Mouse (Mus musculus): ENCODE results near the gene Ppm1h. TPM values are rescaled to one million over a fixed set of nuclear protein-coding genes. Genes with fewer than 3 reads are reported as not detected.
A peak's percentile ranks its signal among the peaks of the same experiment; 100 is the strongest.
"Not testable (repeated sequence)": the region's sequence is repeated elsewhere in the genome, so short reads cannot be mapped to it uniquely, and the experiment has no call there.

The Ppm1h gene
- polyA plus RNA-seq, 1 experiment from 2014 or later, result 11.8 TPM

DNA sequence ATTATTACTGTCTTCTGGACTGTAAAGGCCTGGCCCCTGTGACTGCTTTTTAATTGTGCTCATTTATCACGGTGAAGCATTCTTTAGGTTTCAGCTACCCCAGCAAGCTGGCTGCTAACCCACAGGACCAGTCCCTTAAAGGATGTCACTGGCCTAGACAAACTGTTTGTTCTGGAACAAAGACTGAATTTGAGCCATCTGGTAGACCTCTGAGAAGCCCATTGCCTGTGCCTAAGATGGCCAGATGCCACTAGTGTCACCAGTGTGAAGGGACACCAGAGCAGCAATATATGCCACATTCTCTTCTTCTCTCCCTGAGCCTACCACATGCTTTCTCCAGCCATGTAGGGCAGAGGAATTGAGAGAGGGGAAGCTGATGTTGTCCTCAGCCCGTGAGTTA lies 240.9 kb downstream of the Ppm1h start:
- no peak overlapping the region for H3K9ac ChIP-seq
- no peaks in the 10 kb centered on the region for H3K9me3 ChIP-seq (replicated peaks)
- H3K4me3 ChIP-seq, result no peak overlapping the region
- no peaks in the 10 kb centered on the region for H3K27me3 ChIP-seq
- H3K27ac ChIP-seq, result no peak overlapping the region
- WGBS, result 78% methylated on average over 2 of the region's 2 CpGs
- no peak overlapping the region for H3K4me2 ChIP-seq (replicated peaks)
- ATAC-seq (ENCODE audit: low FRiP score), result 0 out of 2 replicates have a peak, but pooled peaks have one; percentile 48
- no peaks in the 10 kb centered on the region for H3K36me3 ChIP-seq
- H3K4me1 ChIP-seq, result 0 out of 2 replicates have a peak, but pooled peaks cover 3% of the 10 kb centered on the region

DNA sequence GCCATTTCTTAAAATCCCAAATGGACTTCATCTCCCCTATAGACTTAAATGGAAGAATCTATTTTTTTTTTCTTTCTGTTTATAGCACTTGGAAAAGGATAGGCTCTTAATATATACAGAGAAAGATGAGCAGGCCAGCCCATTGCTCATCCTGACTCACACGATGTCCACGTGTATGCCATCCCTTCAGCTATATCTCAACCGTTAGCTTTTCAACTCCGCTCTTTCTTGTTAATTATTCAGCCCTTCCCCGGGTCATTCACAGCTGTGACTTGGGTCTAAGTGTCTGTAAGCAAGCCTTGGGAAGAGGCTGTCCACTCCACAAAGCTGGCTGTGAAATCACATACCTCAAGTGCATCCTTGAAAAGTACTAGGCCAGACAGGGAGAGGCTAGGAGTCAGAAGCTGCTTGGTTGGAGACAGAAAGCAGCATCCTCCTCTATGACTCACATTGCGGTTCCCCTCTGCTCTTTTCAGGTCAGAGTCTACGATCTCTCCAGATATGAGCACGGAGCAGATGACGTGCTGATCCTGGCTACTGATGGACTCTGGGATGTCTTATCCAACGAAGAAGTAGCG lies 241.7 kb downstream of the Ppm1h start:
- Histone ChIP-seq H3K9ac (no peak overlapping the region), H3K4me1 (0 out of 2 replicates have a peak, but pooled peaks cover 3% of the 10 kb centered on the region), H3K27ac (no peak overlapping the region), H3K27me3 (no peaks in the 10 kb centered on the region), H3K4me3 (no peak overlapping the region), H3K36me3 (no peaks in the 10 kb centered on the region), H3K9me3 (replicated peaks) (no peaks in the 10 kb centered on the region), H3K4me2 (replicated peaks) (no peak overlapping the region)
- ATAC-seq (ENCODE audit: low FRiP score), result no peak
- 96% methylated on average over 11 of the region's 11 CpGs for WGBS

DNA sequence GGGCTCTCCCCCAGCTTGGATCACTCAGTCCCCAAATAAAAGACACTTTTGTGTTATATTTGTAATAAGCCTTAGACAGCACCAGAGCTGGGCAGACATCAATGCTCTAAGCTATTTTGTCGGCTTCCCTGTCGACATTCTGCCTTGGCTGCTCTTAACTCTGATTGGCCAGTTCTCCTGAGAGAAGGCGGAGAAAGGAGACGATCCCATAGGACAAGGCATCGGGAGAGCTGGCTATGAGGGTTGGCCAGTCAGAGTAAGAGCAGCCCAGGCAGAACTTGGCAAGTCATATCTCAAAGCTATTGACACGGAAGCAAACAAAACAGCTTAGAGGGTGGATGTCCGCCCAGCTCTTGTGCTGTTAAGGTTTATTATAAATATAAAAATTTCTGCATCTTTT lies 243.7 kb downstream of the Ppm1h start:
- no peak overlapping the region; the same call in 1 of the 2 replicates for H3K4me2 ChIP-seq (replicated peaks)
- WGBS, result 41% methylated on average over 7 of the region's 7 CpGs
- H3K9ac ChIP-seq, result no peak overlapping the region
- ATAC-seq (ENCODE audit: low FRiP score), result no peak
- no peaks in the 10 kb centered on the region for H3K27me3 ChIP-seq
- 0 out of 2 replicates have a peak, but pooled peaks cover 3% of the 10 kb centered on the region for H3K4me1 ChIP-seq
- no peak overlapping the region for H3K27ac ChIP-seq
- no peak overlapping the region for H3K4me3 ChIP-seq
- no peaks in the 10 kb centered on the region for H3K36me3 ChIP-seq
- no peaks in the 10 kb centered on the region for H3K9me3 ChIP-seq (replicated peaks)

DNA sequence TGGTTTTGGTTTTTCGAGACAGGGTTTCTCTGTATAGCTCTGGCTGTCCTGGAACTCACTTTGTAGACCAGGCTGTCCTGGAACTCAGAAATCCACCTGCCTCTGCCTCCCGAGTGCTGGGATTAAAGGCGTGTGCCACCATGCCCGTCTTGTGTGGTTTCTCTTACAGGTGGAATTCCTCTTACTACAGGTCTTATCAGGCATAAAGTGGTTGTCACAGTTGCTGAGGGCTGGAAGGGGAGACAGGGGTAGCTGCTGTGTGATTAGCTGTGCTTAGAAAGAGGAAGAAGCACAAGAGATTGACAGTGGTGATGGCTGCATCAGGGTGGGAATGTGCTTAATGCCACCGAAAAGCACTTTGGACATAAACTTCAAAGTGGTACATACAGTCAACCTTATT lies 246.0 kb downstream of the Ppm1h start:
- not testable (repeated sequence) for H3K4me1 ChIP-seq; H3K4me2 ChIP-seq (replicated peaks); H3K27me3 ChIP-seq; H3K9ac ChIP-seq; H3K27ac ChIP-seq; H3K9me3 ChIP-seq (replicated peaks); H3K4me3 ChIP-seq; H3K36me3 ChIP-seq; ATAC-seq (ENCODE audit: low FRiP score)
- 88% methylated on average over 5 of the region's 5 CpGs for WGBS

DNA sequence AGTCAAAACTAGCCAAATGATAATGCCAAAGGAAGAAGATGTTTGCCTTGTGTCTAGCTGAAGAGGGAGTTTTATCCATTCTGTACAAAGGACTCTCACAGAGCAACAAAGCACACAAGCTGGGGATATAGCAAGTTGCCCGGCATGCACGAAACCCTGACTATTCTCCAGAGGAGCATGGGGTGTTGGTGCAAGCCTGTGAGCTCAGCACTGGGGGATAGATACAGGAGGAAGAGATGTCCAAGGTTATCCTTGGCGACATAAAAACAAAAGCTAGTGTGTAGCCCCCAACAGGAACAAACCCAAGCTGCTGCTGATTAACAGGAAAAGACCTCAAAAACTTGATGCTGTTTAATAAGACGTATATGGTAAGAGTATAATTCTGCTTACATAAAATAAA lies 247.7 kb downstream of the Ppm1h start:
- no peaks in the 10 kb centered on the region for H3K27me3 ChIP-seq
- H3K27ac ChIP-seq, result no peak overlapping the region
- H3K9ac ChIP-seq, result no peak overlapping the region
- no peaks in the 10 kb centered on the region for H3K9me3 ChIP-seq (replicated peaks)
- H3K4me3 ChIP-seq, result no peak overlapping the region
- ATAC-seq (ENCODE audit: low FRiP score), result no peak
- H3K4me2 ChIP-seq (replicated peaks), result no peak overlapping the region
- peaks cover 27% of the 10 kb centered on the region for H3K4me1 ChIP-seq
- 83% methylated on average over 4 of the region's 4 CpGs for WGBS
- no peaks in the 10 kb centered on the region for H3K36me3 ChIP-seq

DNA sequence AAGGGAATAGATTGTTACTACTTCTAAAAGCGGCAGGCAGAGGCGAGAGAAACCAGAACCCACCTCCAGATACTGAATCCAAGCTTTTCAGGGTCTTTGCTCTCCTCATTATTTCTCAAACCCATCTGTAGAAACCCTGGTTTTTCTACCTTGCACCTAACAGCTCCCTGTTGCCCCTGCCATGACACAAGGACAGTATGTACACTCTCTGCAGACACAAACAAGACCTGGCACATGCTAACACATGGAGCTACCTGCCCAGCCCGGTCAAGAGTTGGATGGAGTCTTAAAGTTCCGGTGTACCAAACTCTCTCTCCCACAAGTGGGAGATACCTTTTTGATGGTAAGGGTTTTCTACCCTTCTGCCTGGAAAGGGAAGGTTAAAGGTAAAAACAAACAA lies 252.0 kb downstream of the Ppm1h start:
- peaks cover 46% of the 10 kb centered on the region for H3K4me1 ChIP-seq
- no peaks in the 10 kb centered on the region for H3K36me3 ChIP-seq
- peak overlapping the region; percentile 90 for H3K27ac ChIP-seq

DNA sequence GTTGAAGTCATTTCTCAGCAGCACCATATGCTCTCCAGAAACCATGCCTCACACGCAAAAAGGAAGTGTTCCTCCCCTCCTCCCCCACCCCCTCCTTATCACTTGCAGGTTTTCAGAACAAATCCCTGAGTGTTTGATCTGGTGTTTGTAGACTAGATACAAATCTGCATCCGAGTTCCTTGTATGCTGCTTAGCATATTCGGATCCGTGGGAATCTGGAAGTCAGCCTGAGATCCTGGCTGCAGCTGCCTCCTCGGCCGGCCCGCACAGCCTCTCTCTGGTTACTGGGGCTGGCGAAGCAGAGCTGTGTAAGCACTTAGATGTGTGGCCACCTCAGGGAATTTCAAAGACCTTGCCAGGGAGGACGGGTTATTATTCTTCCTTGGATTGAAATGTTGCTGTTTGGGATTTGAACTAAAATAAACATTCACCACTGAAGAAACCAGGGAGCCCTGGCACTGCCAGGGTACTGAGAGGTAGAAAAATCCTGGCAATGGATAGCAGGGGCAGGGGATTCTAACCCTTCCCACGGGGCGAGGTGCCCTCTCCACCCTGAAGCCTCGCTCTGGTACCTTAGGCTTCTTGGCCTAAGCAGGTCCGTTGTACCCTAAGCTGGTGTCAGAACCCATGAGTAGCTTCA lies 252.8 kb downstream of the Ppm1h start:
- no peaks in the 10 kb centered on the region for H3K27me3 ChIP-seq
- H3K4me1 ChIP-seq, result peaks cover 46% of the 10 kb centered on the region
- no peaks in the 10 kb centered on the region for H3K9me3 ChIP-seq (replicated peaks)
- ATAC-seq (ENCODE audit: low FRiP score), result peak; percentile 80
- no peaks in the 10 kb centered on the region for H3K36me3 ChIP-seq
- no peak overlapping the region for H3K9ac ChIP-seq
- 10% methylated on average over 13 of the region's 13 CpGs for WGBS
- H3K27ac ChIP-seq, result peak overlapping the region; percentile 90
- 0 out of 2 replicates have a peak overlapping the region, but pooled peaks have one; percentile 4 for H3K4me2 ChIP-seq (replicated peaks)
- H3K4me3 ChIP-seq, result no peak overlapping the region

More for the DNA sequence above, 252.0 kb downstream of the Ppm1h start:
- Histone ChIP-seq H3K9me3 (replicated peaks) (no peaks in the 10 kb centered on the region), H3K9ac (no peak overlapping the region), H3K4me3 (no peak overlapping the region), H3K27me3 (no peaks in the 10 kb centered on the region), H3K4me2 (replicated peaks) (no peak overlapping the region)
- WGBS, result 85% methylated on average over 4 of the region's 4 CpGs
- ATAC-seq (ENCODE audit: low FRiP score), result no peak

DNA sequence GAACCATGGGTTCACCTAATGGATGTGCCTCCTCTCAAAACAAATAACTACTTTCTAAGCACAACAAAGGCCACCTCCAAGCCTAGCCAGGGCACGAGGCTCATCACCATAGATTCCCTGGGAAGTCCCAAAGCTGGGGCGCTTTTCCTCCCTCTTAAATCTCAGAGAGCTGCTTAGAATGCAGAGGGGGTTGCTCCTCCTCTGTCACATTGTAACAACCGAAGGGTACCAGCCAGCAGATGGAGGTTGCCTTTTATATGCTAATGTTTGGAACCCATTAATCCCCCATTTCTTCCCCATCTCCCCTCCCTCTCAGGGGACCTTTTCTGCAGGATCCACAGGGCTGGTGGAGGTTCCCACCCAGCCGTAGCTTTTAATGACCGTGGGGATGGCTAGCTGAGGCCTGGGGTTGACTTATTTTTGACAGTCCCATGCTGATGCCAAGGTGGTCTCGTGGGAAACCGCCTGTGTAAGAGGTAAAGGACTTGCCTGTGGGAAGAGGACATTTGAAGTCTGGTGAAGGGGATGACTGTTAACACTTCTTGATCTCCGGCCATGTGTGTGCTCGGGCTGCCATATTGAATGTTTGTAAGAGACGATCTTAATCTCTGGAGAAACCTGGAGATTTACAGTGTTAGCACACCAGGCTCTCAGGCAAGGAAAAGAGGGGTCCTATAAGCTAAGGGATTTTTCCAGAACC lies 253.4 kb downstream of the Ppm1h start:
- no peak overlapping the region for H3K4me2 ChIP-seq (replicated peaks)
- H3K4me3 ChIP-seq, result no peak overlapping the region
- WGBS, result 34% methylated on average over 10 of the region's 10 CpGs
- peaks cover 46% of the 10 kb centered on the region for H3K4me1 ChIP-seq
- H3K27ac ChIP-seq, result peak overlapping the region; percentile 90
- peak; percentile 90 for ATAC-seq (ENCODE audit: low FRiP score)
- no peak overlapping the region for H3K9ac ChIP-seq
- no peaks in the 10 kb centered on the region for H3K36me3 ChIP-seq
- no peaks in the 10 kb centered on the region for H3K27me3 ChIP-seq
- no peaks in the 10 kb centered on the region for H3K9me3 ChIP-seq (replicated peaks)

DNA sequence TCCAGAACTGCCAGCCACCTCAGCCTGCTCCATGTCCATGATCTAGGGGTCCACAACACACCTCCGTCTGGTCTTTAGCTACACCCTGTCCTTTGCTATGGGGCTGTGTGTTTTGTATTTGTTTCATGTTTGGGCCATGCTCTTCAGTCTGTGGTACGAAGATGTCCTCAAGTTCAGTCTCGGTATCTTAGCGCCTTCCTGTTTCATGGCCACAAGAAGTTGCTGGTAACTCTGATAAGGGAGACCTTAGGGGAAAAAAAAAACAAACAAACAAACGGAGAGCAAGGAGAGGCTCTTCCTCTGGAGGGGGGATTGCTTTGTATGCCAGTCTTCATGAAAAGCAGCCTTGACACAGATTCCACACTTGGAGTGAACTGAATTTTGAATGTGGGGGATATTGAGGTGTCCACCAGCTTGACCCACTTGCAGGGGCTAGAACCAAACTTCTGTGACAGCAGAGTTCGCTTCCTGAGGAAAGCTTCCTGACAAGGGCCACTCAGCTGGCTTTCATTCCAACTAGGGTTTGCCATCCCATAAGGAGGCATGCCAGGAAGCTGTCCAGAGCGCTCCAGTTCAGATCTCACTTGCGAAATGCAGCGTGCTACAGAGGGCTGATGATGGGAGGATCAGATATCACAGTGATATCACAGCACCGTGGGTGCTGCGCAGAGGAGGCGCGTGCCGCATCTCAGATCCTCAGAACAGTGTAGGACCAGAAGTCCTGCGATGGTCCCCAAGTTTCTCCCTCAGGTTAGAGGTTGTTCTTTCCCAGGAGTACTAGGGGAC lies 254.7 kb downstream of the Ppm1h start:
- Histone ChIP-seq H3K27ac (no peak overlapping the region), H3K27me3 (no peaks in the 10 kb centered on the region), H3K4me1 (peaks cover 44% of the 10 kb centered on the region), H3K4me3 (no peak overlapping the region), H3K4me2 (replicated peaks) (no peak overlapping the region), H3K9me3 (replicated peaks) (no peaks in the 10 kb centered on the region), H3K36me3 (no peaks in the 10 kb centered on the region), H3K9ac (no peak overlapping the region)
- WGBS, result 82% methylated on average over 15 of the region's 15 CpGs
- ATAC-seq (ENCODE audit: low FRiP score), result no peak

DNA sequence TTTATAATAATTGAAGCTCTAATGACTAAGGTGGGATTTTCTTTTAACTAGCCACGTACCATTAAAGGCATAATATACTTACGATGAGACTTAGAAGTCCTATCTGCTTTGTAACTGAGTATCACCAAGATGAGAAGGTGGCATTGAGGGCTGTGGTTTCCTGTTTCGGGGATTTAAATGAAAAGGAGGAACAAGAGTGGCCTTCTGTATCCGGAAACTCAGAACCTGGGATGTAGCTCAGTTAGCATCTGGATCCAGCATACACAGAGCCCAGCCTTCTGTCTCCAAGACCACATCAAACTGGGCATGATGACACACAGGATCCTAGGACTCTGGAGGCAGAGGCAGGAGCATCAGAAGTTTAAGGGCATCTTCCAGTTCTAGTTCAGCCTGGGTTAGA lies 256.8 kb downstream of the Ppm1h start:
- ATAC-seq (ENCODE audit: low FRiP score); H3K4me2 ChIP-seq (replicated peaks); H3K9me3 ChIP-seq (replicated peaks); H3K9ac ChIP-seq; H3K27ac ChIP-seq; H3K4me3 ChIP-seq; H3K36me3 ChIP-seq; H3K27me3 ChIP-seq: not testable (repeated sequence)
- peaks cover 30% of the 10 kb centered on the region for H3K4me1 ChIP-seq
- WGBS, result no CpG with 5 or more reads among the region's 4 CpGs

DNA sequence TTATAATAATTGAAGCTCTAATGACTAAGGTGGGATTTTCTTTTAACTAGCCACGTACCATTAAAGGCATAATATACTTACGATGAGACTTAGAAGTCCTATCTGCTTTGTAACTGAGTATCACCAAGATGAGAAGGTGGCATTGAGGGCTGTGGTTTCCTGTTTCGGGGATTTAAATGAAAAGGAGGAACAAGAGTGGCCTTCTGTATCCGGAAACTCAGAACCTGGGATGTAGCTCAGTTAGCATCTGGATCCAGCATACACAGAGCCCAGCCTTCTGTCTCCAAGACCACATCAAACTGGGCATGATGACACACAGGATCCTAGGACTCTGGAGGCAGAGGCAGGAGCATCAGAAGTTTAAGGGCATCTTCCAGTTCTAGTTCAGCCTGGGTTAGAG lies 258.8 kb downstream of the Ppm1h start:
- not testable (repeated sequence) for H3K4me2 ChIP-seq (replicated peaks); H3K36me3 ChIP-seq; H3K9ac ChIP-seq; ATAC-seq (ENCODE audit: low FRiP score); H3K27ac ChIP-seq; H3K4me3 ChIP-seq; H3K27me3 ChIP-seq; H3K9me3 ChIP-seq (replicated peaks)
- no CpG with 5 or more reads among the region's 4 CpGs for WGBS
- H3K4me1 ChIP-seq, result peaks cover 11% of the 10 kb centered on the region

DNA sequence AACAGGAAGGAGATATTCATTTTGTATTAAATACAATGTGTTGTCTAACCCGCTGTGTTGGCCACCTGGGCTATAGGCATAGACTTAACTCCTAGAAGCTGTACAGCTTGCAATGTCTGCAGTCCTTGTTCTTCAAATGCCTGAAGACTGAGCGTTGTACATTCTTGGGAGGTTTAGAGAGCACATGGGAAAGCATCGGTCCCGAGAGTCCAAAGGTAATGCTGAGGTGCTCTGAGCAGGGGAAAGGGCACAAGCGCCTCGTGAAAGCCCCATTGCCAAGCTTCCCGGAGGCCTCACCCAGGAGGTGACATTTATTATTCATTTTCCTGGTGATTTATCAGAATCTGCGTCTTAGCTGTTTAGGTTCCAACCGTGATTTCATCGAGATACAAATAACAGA lies 261.0 kb downstream of the Ppm1h start:
- Histone ChIP-seq H3K27me3 (no peaks in the 10 kb centered on the region), H3K4me2 (replicated peaks) (no peak overlapping the region), H3K36me3 (no peaks in the 10 kb centered on the region), H3K27ac (no peak overlapping the region), H3K9ac (no peak overlapping the region), H3K9me3 (replicated peaks) (no peaks in the 10 kb centered on the region), H3K4me1 (no peaks in the 10 kb centered on the region), H3K4me3 (no peak overlapping the region)
- WGBS, result 91% methylated on average over 10 of the region's 10 CpGs
- no peak for ATAC-seq (ENCODE audit: low FRiP score)

Measured in hindbrain, embryonic 12.5 days (tissue).